Mouse (Mus musculus) testis, adult 2 months (tissue): ENCODE measurements around the gene Atp6v1g2. TPM values are rescaled to one million over a fixed set of nuclear protein-coding genes. Genes with fewer than 3 reads are reported as not detected.

Experiments used
- H3K27ac ChIP-seq: fragments of 200-500 bp; 2 replicates; pipeline ENCODE4 v1.5.1; 2012; ENCODE audit warnings: low read depth, low read length; ENCODE audit not compliant: control insufficient read depth, insufficient read depth
- H3K27me3 ChIP-seq: fragments of 200-500 bp; 2 replicates; pipeline ENCODE4 v1.6.1; 2012; ENCODE audit warnings: mild to moderate bottlenecking, low read length, moderate library complexity; ENCODE audit not compliant: control insufficient read depth, insufficient read depth
- H3K36me3 ChIP-seq: fragments of 200-500 bp; 2 replicates; pipeline ENCODE4 v1.6.1; 2012; ENCODE audit warnings: mild to moderate bottlenecking, low read length; ENCODE audit not compliant: control insufficient read depth, insufficient read depth
- H3K4me1 ChIP-seq: fragments of 200-500 bp; 2 replicates; pipeline ENCODE4 v1.6.1; 2012; ENCODE audit warnings: low read length; ENCODE audit not compliant: control insufficient read depth, insufficient read depth
- H3K4me3 ChIP-seq: fragments of 200-500 bp; 2 replicates; pipeline ENCODE4 v1.5.1; 2012; ENCODE audit warnings: low read depth, mild to moderate bottlenecking, low read length, moderate library complexity, mixed read lengths; ENCODE audit not compliant: control insufficient read depth
- CTCF ChIP-seq: fragments of 200-500 bp; IDR thresholded peaks from 2 replicates; pipeline ENCODE4 v1.5.1; 2012; ENCODE audit warnings: low read depth, mild to moderate bottlenecking, inconsistent platforms, low read length, moderate library complexity; ENCODE audit not compliant: control insufficient read depth, insufficient read depth, insufficient replicate concordance
- POLR2A ChIP-seq: fragments of 200-500 bp; IDR thresholded peaks from 2 replicates; pipeline ENCODE4 v1.6.1; 2012; ENCODE audit warnings: low read depth, mild to moderate bottlenecking, inconsistent platforms, low read length, moderate library complexity; ENCODE audit not compliant: control insufficient read depth
- polyA plus RNA-seq: library from polyadenylated mRNA; depleted of rRNA; stranded (reverse); fragments of >200 nt; gene quantifications from 2 replicates; pipeline ENCODE4 v1.2.3, GENCODE M21; 2012

Gene Atp6v1g2
- polyA plus RNA-seq, 1 experiment, result 11.7 TPM

GRCm38 (mm10) chr17:35263523-35263883, 30.0 kb downstream of the Atp6v1g2 start:
- Histone ChIP-seq H3K36me3 (no peaks in the 10 kb centered on the region), H3K4me1 (peaks cover 5% of the 10 kb centered on the region; the same call in 1 of the 2 replicates), H3K27me3 (no peaks in the 10 kb centered on the region), H3K27ac (no peak overlapping the region), H3K4me3 (peak overlapping the region; percentile 77)
- no peak for TF ChIP-seq POLR2A
- TF ChIP-seq CTCF, result no peak

- no peaks in the 10 kb centered on the region for H3K36me3 ChIP-seq
- H3K4me1 ChIP-seq, result peaks cover 2% of the 10 kb centered on the region; the same call in 1 of the 2 replicates
- TF ChIP-seq CTCF, result no peak
- TF ChIP-seq POLR2A, result no peak
- no peak overlapping the region for H3K4me3 ChIP-seq
- H3K27ac ChIP-seq, result no peak overlapping the region
- no peaks in the 10 kb centered on the region for H3K27me3 ChIP-seq
Observed at GRCm38 (mm10) chr17:35267399-35268086, 34.1 kb downstream of the Atp6v1g2 start.

- Histone ChIP-seq H3K4me1 (peaks cover 3% of the 10 kb centered on the region), H3K4me3 (no peak overlapping the region), H3K36me3 (no peaks in the 10 kb centered on the region), H3K27me3 (no peaks in the 10 kb centered on the region), H3K27ac (no peak overlapping the region)
- TF ChIP-seq POLR2A (no peak), CTCF (no peak)
Observed at GRCm38 (mm10) chr17:35269653-35270347, 36.3 kb downstream of the Atp6v1g2 start.

- no peak overlapping the region for H3K4me3 ChIP-seq
Observed at GRCm38 (mm10) chr17:35272249-35272648, 38.8 kb downstream of the Atp6v1g2 start.

GRCm38 (mm10) chr17:35274770-35275169, 41.3 kb downstream of the Atp6v1g2 start:
- no peak overlapping the region for H3K4me3 ChIP-seq
- H3K27ac ChIP-seq, result no peak overlapping the region
- H3K4me1 ChIP-seq, result peaks cover 8% of the 10 kb centered on the region
- TF ChIP-seq POLR2A, result no peak
- TF ChIP-seq CTCF, result peak; percentile 94
- no peaks in the 10 kb centered on the region for H3K36me3 ChIP-seq
- H3K27me3 ChIP-seq, result no peaks in the 10 kb centered on the region

More at GRCm38 (mm10) chr17:35272249-35272648, 38.8 kb downstream of the Atp6v1g2 start:
- H3K4me1 ChIP-seq, result peaks cover 8% of the 10 kb centered on the region
- H3K36me3 ChIP-seq, result no peaks in the 10 kb centered on the region
- H3K27me3 ChIP-seq, result no peaks in the 10 kb centered on the region
- TF ChIP-seq CTCF (no peak), POLR2A (no peak)
- H3K27ac ChIP-seq, result no peak overlapping the region

- Histone ChIP-seq H3K36me3 (no peaks in the 10 kb centered on the region), H3K27me3 (no peaks in the 10 kb centered on the region), H3K4me3 (no peak overlapping the region), H3K27ac (no peak overlapping the region), H3K4me1 (peaks cover 8% of the 10 kb centered on the region)
- TF ChIP-seq POLR2A (no peak), CTCF (no peak)
Observed at GRCm38 (mm10) chr17:35276304-35276864, 42.9 kb downstream of the Atp6v1g2 start.

GRCm38 (mm10) chr17:35278049-35278448, 44.6 kb downstream of the Atp6v1g2 start:
- Histone ChIP-seq H3K4me1 (peaks cover 8% of the 10 kb centered on the region), H3K4me3 (no peak overlapping the region), H3K36me3 (no peaks in the 10 kb centered on the region), H3K27me3 (no peaks in the 10 kb centered on the region), H3K27ac (no peak overlapping the region)
- TF ChIP-seq POLR2A (no peak), CTCF (no peak)
